Mouse (Mus musculus): ENCODE measurements around the gene Gnai3. TPM values are rescaled to one million over a fixed set of nuclear protein-coding genes. Genes with fewer than 3 reads are reported as not detected.

Gnai3 gene
- total RNA-seq, 2 experiments from 2014 or later = 17.7 to 22.6 TPM

DNA sequence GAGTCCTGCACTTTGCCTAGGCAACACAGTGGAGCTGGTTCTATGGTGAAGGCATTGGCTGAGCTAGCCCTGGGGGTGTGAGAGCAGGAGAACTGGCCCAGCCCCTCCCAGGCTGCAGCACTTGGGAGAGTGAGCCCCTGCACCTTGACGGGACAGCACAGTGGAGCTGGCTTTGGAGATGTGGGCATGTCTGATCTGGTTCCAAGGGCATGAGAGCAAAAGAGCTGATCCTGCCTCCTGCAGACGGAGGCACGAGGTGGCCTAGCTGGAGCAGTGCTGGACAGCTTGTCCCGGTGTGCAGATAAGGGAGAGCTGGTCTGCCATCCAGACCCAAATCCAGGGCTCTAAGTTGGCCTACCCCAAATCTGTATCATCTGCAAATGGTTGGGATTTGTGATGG lies 81.3 kb downstream of the Gnai3 start:
- intact Hi-C loops (cut with DNase I; ENCODE audit: low total_unique reads) = loop anchor here (5.0 kb wide), 2 partner anchors 122 to 197 kb away; partner anchors contain the start of gene Gstm6
- DNase-seq = no peak

DNA sequence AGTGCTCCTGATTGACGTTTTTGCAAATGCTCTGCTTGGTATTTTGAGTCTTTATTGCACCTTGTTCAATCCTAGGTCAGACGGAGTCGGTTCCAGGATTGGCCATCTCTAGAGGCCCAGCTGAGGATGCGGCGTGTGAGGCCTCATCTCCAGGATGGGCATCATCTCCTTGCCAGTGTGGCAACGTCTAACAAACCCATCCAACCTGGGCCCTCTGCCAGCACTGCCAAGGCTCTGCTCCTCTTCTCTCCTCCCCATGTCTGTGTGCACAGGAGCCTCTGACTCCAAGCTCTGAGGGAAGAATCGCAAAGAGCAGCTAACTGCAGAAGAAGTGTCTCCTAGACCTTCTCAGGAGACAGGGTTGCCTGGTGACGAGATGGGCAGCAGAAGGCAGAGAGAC lies 83.3 kb downstream of the Gnai3 start:
- no peak for DNase-seq
- intact Hi-C loops (cut with DNase I; ENCODE audit: low total_unique reads) = loop anchor here (5.0 kb wide), 2 partner anchors 120 to 195 kb away; partner anchors contain the start of gene Gstm6

DNA sequence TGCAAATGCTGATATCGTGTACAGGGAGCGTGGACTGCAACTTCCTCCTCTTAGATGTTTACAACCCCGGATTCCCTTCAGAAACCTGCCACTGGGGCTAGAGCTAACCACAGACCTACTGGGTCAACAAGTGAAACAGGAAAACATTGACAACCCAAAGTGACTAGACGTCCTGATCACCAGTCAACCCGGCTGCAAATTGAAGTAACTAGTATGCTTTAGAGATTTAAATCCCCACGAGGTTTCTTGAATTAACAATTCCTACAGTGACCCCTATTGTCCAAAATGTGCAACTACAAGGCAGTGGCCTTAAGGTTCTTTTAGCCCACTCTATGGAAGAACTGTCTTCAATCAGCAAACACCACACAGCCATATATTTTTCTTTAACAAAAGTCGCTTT lies 84.5 kb downstream of the Gnai3 start:
- no peak for DNase-seq

More for the DNA sequence above, 84.5 kb downstream of the Gnai3 start:
- intact Hi-C loops (cut with DNase I; ENCODE audit: low total_unique reads) = loop anchor here (5.0 kb wide), 2 partner anchors 119 to 194 kb away; partner anchors contain the start of gene Gstm6

Other genes with a start within 250 kb of the Gnai3 start
- gene Gstm7, start 214.3 kb downstream of the Gnai3 start, total RNA-seq (2021) = 10 to 100 TPM; 14.4 to 15.3 TPM
- 1 to 10 TPM in 1 of 2 experiments, under 1 TPM in 1; 0.95 to 1.0 TPM for gene Gstm6, start 202.4 kb downstream of the Gnai3 start, total RNA-seq (2021)
- gene Gstm3, start 176.9 kb downstream of the Gnai3 start, total RNA-seq (2021) = not detected
- gene Gstm2, start 159.7 kb downstream of the Gnai3 start, total RNA-seq (2021) = 10 to 100 TPM; 43.8 to 50.8 TPM
- gene Gstm1, start 128.2 kb downstream of the Gnai3 start, total RNA-seq (2021) = 10 to 100 TPM; 84.0 to 90.4 TPM
- 10 to 100 TPM; 11.4 to 12.0 TPM for gene Gstm4, start 101.3 kb downstream of the Gnai3 start, total RNA-seq (2021)
- 1 to 10 TPM; 4.8 to 7.2 TPM for gene Ampd2, start 59.5 kb downstream of the Gnai3 start, total RNA-seq (2021)
- under 1 TPM in 1 of 2 experiments, not detected in 1; 0.23 TPM for gene Gnat2, start 53.4 kb downstream of the Gnai3 start, total RNA-seq (2021)
- gene Gpr61, start 8.7 kb upstream of the Gnai3 start, total RNA-seq (2021) = under 1 TPM in 1 of 2 experiments, not detected in 1; 0.18 TPM
- 10 to 100 TPM; 23.9 to 31.1 TPM for gene Amigo1, start 40.2 kb upstream of the Gnai3 start, total RNA-seq (2021)
- gene Cyb561d1, start 55.1 kb upstream of the Gnai3 start, total RNA-seq (2021) = 1 to 10 TPM; 2.3 to 2.9 TPM
- 1 to 10 TPM; 7.3 to 7.6 TPM for gene Atxn7l2, start 64.8 kb upstream of the Gnai3 start, total RNA-seq (2021)
- 1,000 to 10,000 TPM in 1 of 2 experiments, 100 to 1,000 TPM in 1; 987 to 1,055 TPM for gene Sypl2, start 80.5 kb upstream of the Gnai3 start, total RNA-seq (2021)
- 10 to 100 TPM; 64.2 to 66.3 TPM for gene Psma5, start 110.8 kb upstream of the Gnai3 start, total RNA-seq (2021)
- gene Sort1, start 137.9 kb upstream of the Gnai3 start, total RNA-seq (2021) = 10 to 100 TPM; 44.5 to 44.6 TPM
- gene Mybphl, start 218.8 kb upstream of the Gnai3 start, total RNA-seq (2021) = under 1 TPM; 0.27 to 0.35 TPM
- gene Psrc1, start 237.7 kb upstream of the Gnai3 start, total RNA-seq (2021) = 1 to 10 TPM in 1 of 2 experiments, under 1 TPM in 1; 0.53 to 1.1 TPM